Mouse (Mus musculus): ENCODE results near the gene Ranbp3l. TPM values are rescaled to one million over a fixed set of nuclear protein-coding genes. Genes with fewer than 3 reads are reported as not detected.

Ranbp3l gene
- total RNA-seq, 2 experiments from 2014 or later, result 1.2 to 1.8 TPM

- peak; percentile 99 for DNase-seq (ENCODE audit: low spot score in 2 of 2)
Observed at GRCm38 (mm10) chr15:9070912-9071555, 103.3 kb downstream of the Ranbp3l start, which contains the start of gene Nadk2. TSS of gene Nadk2 (plus strand) at chr15:9071260.

GRCm38 (mm10) chr15:9071556-9072544, 104.1 kb downstream of the Ranbp3l start:
- peak; percentile 20 to 45 for DNase-seq (ENCODE audit: low spot score in 2 of 2)

GRCm38 (mm10) chr15:9072630-9073029, 104.9 kb downstream of the Ranbp3l start:
- DNase-seq (ENCODE audit: low spot score in 2 of 2), result no peak

- no peak for DNase-seq (ENCODE audit: low spot score in 2 of 2)
Observed at GRCm38 (mm10) chr15:9073067-9073608, 105.4 kb downstream of the Ranbp3l start.

GRCm38 (mm10) chr15:9073684-9074083, 105.9 kb downstream of the Ranbp3l start:
- no peak for DNase-seq (ENCODE audit: low spot score in 2 of 2)

GRCm38 (mm10) chr15:9074139-9074538, 106.4 kb downstream of the Ranbp3l start:
- no peak for DNase-seq (ENCODE audit: low spot score in 2 of 2)

GRCm38 (mm10) chr15:9074671-9075070, 106.9 kb downstream of the Ranbp3l start:
- DNase-seq (ENCODE audit: low spot score in 2 of 2), result no peak

- no peak for DNase-seq (ENCODE audit: low spot score in 2 of 2)
Observed at GRCm38 (mm10) chr15:9075608-9076200, 108.0 kb downstream of the Ranbp3l start.

- DNase-seq (ENCODE audit: low spot score in 2 of 2), result no peak
Observed at GRCm38 (mm10) chr15:9078481-9079300, 110.9 kb downstream of the Ranbp3l start.

- DNase-seq (ENCODE audit: low spot score in 2 of 2), result no peak
Observed at GRCm38 (mm10) chr15:9079626-9080025, 111.9 kb downstream of the Ranbp3l start.

GRCm38 (mm10) chr15:9080206-9080605, 112.5 kb downstream of the Ranbp3l start:
- no peak for DNase-seq (ENCODE audit: low spot score in 2 of 2)

- no peak for DNase-seq (ENCODE audit: low spot score in 2 of 2)
Observed at GRCm38 (mm10) chr15:9081294-9081693, 113.5 kb downstream of the Ranbp3l start.

- DNase-seq (ENCODE audit: low spot score in 2 of 2), result no peak
Observed at GRCm38 (mm10) chr15:9082753-9083152, 115.0 kb downstream of the Ranbp3l start.

- DNase-seq (ENCODE audit: low spot score in 2 of 2), result no peak
Observed at GRCm38 (mm10) chr15:9086813-9087212, 119.1 kb downstream of the Ranbp3l start.

GRCm38 (mm10) chr15:9087421-9087820, 119.7 kb downstream of the Ranbp3l start:
- DNase-seq (ENCODE audit: low spot score in 2 of 2), result no peak

GRCm38 (mm10) chr15:9087895-9088682, 120.3 kb downstream of the Ranbp3l start:
- no peak for DNase-seq (ENCODE audit: low spot score in 2 of 2)

GRCm38 (mm10) chr15:9088683-9089072, 120.9 kb downstream of the Ranbp3l start:
- DNase-seq (ENCODE audit: low spot score in 2 of 2), result no peak

- DNase-seq (ENCODE audit: low spot score in 2 of 2), result no peak
Observed at GRCm38 (mm10) chr15:9089136-9089720, 121.5 kb downstream of the Ranbp3l start.

- no peak for DNase-seq (ENCODE audit: low spot score in 2 of 2)
Observed at GRCm38 (mm10) chr15:9090662-9091061, 122.9 kb downstream of the Ranbp3l start.

Data from gastrocnemius, postnatal 4 days (tissue).